Mouse (Mus musculus) erythroblast, embryonic 14.5 days (primary cell): ENCODE data around the gene E130308A19Rik. TPM values are rescaled to one million over a fixed set of nuclear protein-coding genes. Genes with fewer than 3 reads are reported as not detected.

Experiments
- H3K27me3 ChIP-seq: 2 replicates; pipeline ENCODE4 v1.6.1; 2012; ENCODE audit warnings: inconsistent platforms; ENCODE audit not compliant: control insufficient read depth
- H3K36me3 ChIP-seq: 2 replicates; pipeline ENCODE4 v1.6.1; 2012; ENCODE audit warnings: mild to moderate bottlenecking, inconsistent platforms; ENCODE audit not compliant: control insufficient read depth
- H3K4me1 ChIP-seq: 2 replicates; pipeline ENCODE4 v1.6.1; 2012; ENCODE audit warnings: inconsistent platforms; ENCODE audit not compliant: control insufficient read depth
- H3K4me3 ChIP-seq: replicated peaks from 2 replicates; pipeline ENCODE3; 2012; ENCODE audit warnings: moderate library complexity, mild to moderate bottlenecking, inconsistent platforms
- H3K9me3 ChIP-seq: 2 replicates; pipeline ENCODE4 v1.6.1; 2012; ENCODE audit warnings: low read length, inconsistent platforms, mixed read lengths; ENCODE audit not compliant: control insufficient read depth
- GATA1 ChIP-seq: IDR thresholded peaks from 2 replicates; pipeline ENCODE4 v1.6.1; 2012; ENCODE audit warnings: low read length, inconsistent platforms, mixed read lengths
- TAL1 ChIP-seq: IDR thresholded peaks from 3 replicates; pipeline ENCODE4 v1.6.1; 2012; ENCODE audit warnings: low read length, inconsistent platforms, mixed read lengths
- polyA plus RNA-seq: library from polyadenylated mRNA; stranded (reverse); fragments of >175 nt; gene quantifications from 2 replicates; pipeline ENCODE4 v1.2.3, GENCODE M21; 2012

Gene E130308A19Rik
- polyA plus RNA-seq, 1 experiment: 0.17 TPM

GRCm38 (mm10) chr4:59794116-59794515, 168.1 kb downstream of the E130308A19Rik start:
- H3K36me3 ChIP-seq: no peaks in the 10 kb centered on the region
- H3K27me3 ChIP-seq: peaks cover 11% of the 10 kb centered on the region
- H3K9me3 ChIP-seq: no peaks in the 10 kb centered on the region
- H3K4me3 ChIP-seq: no peak overlapping the region
- no peak for TF ChIP-seq GATA1
- no peak for TF ChIP-seq TAL1
- H3K4me1 ChIP-seq: no peaks in the 10 kb centered on the region

GRCm38 (mm10) chr4:59795788-59796455, 169.9 kb downstream of the E130308A19Rik start:
- peaks cover 9% of the 10 kb centered on the region for H3K27me3 ChIP-seq
- TF ChIP-seq GATA1 (no peak), TAL1 (no peak)
- H3K4me1 ChIP-seq: no peaks in the 10 kb centered on the region
- H3K9me3 ChIP-seq: no peaks in the 10 kb centered on the region
- no peaks in the 10 kb centered on the region for H3K36me3 ChIP-seq
- H3K4me3 ChIP-seq: no peak overlapping the region

DNA sequence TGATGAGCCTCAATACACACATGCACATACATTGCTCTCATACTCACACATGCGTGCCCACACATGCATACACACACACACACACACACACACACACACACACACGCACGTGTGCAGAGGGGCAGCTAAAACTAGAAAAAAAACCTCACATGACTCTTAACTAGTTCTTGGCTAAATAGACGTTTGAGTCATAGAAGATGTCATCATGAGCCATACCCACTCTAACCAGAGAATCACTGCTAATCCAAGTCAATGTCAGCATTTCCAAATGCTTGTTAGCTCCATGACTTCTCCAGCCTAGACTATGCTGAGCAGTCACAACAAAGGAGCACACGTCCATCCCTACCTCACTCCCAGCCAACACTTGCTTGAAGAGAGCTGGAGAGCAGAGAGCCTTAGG, 174.2 kb downstream of the E130308A19Rik start:
- no peaks in the 10 kb centered on the region for H3K9me3 ChIP-seq
- H3K27me3 ChIP-seq: no peaks in the 10 kb centered on the region
- no peaks in the 10 kb centered on the region for H3K36me3 ChIP-seq
- TF ChIP-seq TAL1 (no peak), GATA1 (no peak)
- H3K4me3 ChIP-seq: no peak overlapping the region
- peaks cover 34% of the 10 kb centered on the region for H3K4me1 ChIP-seq

DNA sequence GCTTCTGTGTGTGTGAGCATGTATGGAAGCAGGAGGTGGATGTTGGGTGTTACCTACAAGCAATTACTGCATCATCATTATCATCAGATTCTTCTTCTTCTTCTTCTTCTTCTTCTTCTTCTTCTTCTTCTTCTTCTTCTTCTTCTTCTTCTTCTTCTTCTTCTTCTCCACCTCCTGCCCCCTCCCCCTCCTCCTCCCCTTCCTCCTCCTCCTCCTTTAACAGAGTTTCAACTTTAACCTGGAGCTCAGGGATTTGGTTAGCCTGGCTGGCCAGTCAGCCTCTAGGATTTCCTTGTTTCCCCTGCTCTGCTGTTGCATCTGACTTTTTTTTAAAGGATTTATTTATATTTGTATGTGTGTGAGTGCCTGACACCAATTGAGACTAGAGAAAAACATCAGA, 175.5 kb downstream of the E130308A19Rik start, which contains the start of gene Inip:
Gene Inip (minus strand): TSS at position 101 of the 400 bp plus-strand sequence.
- Histone ChIP-seq H3K4me3 (no peak within 1 kb of the TSS), H3K36me3 (no peaks in the 10 kb centered on the region), H3K4me1 (peaks cover 47% of the 10 kb centered on the region), H3K27me3 (peaks cover 3% of the 10 kb centered on the region), H3K9me3 (no peaks in the 10 kb centered on the region)
- TF ChIP-seq GATA1 (no peak), TAL1 (no peak)

- Histone ChIP-seq H3K27me3 (peaks cover 7% of the 10 kb centered on the region), H3K4me3 (no peak overlapping the region), H3K36me3 (no peaks in the 10 kb centered on the region), H3K4me1 (peaks cover 52% of the 10 kb centered on the region), H3K9me3 (no peaks in the 10 kb centered on the region)
- TF ChIP-seq GATA1 (no peak), TAL1 (no peak)
These were observed 176.1 kb downstream of the E130308A19Rik start for GRCm38 (mm10) chr4:59802107-59802506.

- H3K4me3 ChIP-seq: no peak overlapping the region
- H3K27me3 ChIP-seq: peaks cover 7% of the 10 kb centered on the region
- TF ChIP-seq GATA1 (no peak), TAL1 (0 out of 3 replicates have a peak, but pooled peaks have one; percentile 26)
- no peaks in the 10 kb centered on the region for H3K36me3 ChIP-seq
- H3K4me1 ChIP-seq: peaks cover 52% of the 10 kb centered on the region
- no peaks in the 10 kb centered on the region for H3K9me3 ChIP-seq
These were observed 176.8 kb downstream of the E130308A19Rik start for GRCm38 (mm10) chr4:59802792-59803191.

GRCm38 (mm10) chr4:59803358-59803757, 177.3 kb downstream of the E130308A19Rik start:
- Histone ChIP-seq H3K27me3 (peaks cover 7% of the 10 kb centered on the region), H3K4me1 (peaks cover 52% of the 10 kb centered on the region), H3K9me3 (no peaks in the 10 kb centered on the region), H3K4me3 (no peak overlapping the region), H3K36me3 (no peaks in the 10 kb centered on the region)
- TF ChIP-seq TAL1 (no peak), GATA1 (no peak)

- no peaks in the 10 kb centered on the region for H3K9me3 ChIP-seq
- peaks cover 58% of the 10 kb centered on the region for H3K4me1 ChIP-seq
- H3K36me3 ChIP-seq: no peaks in the 10 kb centered on the region
- H3K4me3 ChIP-seq: peak overlapping the region; percentile 94
- peaks cover 7% of the 10 kb centered on the region for H3K27me3 ChIP-seq
- no peak for TF ChIP-seq GATA1
- no peak for TF ChIP-seq TAL1
These were observed 178.7 kb downstream of the E130308A19Rik start for GRCm38 (mm10) chr4:59804754-59805153.

DNA sequence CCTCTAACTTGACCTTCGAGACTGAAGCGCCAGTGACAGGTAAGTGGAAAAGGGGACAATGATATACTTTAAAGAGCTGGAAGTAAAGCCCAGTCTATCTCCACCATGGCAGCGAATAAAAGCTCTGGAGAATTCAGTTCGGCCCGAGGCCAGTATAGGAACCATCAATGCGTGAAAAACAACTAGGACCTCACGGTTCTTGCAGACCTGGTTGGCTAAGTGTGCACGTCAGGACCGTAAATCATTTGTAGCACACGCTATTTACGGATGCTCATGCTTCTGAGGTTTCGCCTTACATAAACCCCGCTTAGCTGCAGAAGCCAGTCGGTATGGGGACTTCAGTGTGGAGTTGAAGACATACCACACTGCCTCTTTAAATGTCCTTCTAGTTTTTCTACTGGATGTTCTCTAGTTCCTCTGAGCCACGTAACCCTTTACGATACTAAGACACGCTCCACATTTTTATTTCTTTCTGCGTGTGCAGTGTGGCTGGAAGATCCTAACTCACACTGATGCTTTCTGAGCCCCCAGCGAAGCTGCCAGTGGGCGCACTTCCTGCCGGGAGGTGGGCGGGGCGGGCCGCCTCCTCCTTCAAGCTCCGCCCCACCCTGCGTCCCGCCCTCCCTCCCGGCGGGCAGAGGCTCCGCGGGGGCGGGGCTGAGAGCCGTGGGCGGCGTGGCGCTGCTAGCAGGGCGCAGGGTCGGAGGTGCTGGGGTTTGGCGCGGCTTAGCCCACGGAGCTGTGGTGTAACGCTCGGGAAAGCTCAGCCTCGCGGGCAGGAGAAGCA, 179.4 kb downstream of the E130308A19Rik start, which contains the start of gene Snx30:
Gene Snx30 (plus strand): TSS at position 660 of the 787 bp plus-strand sequence.
- Histone ChIP-seq H3K9me3 (no peaks in the 10 kb centered on the region), H3K4me3 (peak within 1 kb of the TSS; percentile 94), H3K36me3 (no peaks in the 10 kb centered on the region), H3K27me3 (peaks cover 7% of the 10 kb centered on the region), H3K4me1 (peaks cover 58% of the 10 kb centered on the region)
- no peak for TF ChIP-seq GATA1
- no peak for TF ChIP-seq TAL1
